Mouse (Mus musculus): ENCODE results near the gene Gm973. TPM values are rescaled to one million over a fixed set of nuclear protein-coding genes. Genes with fewer than 3 reads are reported as not detected.
"Not testable (repeated sequence)": the region's sequence is repeated elsewhere in the genome, so short reads cannot be mapped to it uniquely, and the experiment has no call there.

Gene Gm973
- total RNA-seq, 2 experiments from 2014 or later: 0.61 TPM; not detected in 1

GRCm38 (mm10) chr1:59608920-59609319 lies 92.9 kb downstream of the Gm973 start:
- intact Hi-C loops (cut with DNase I): no loop called here
- no peak for DNase-seq (ENCODE audit: low spot score)

- DNase-seq (ENCODE audit: low spot score): no peak
These were observed 93.4 kb downstream of the Gm973 start for GRCm38 (mm10) chr1:59609458-59609857.

GRCm38 (mm10) chr1:59609896-59610295 lies 93.8 kb downstream of the Gm973 start:
- DNase-seq (ENCODE audit: low spot score): no peak
- intact Hi-C loops (cut with DNase I): no loop called here

More at GRCm38 (mm10) chr1:59609458-59609857, 93.4 kb downstream of the Gm973 start:
- intact Hi-C loops (cut with DNase I): no loop called here

- no peak for DNase-seq (ENCODE audit: low spot score)
- intact Hi-C loops (cut with DNase I): no loop called here
These were observed 94.9 kb downstream of the Gm973 start for GRCm38 (mm10) chr1:59610929-59611328.

GRCm38 (mm10) chr1:59613795-59614194 lies 97.7 kb downstream of the Gm973 start:
- intact Hi-C loops (cut with DNase I): no loop called here
- DNase-seq (ENCODE audit: low spot score): no peak

GRCm38 (mm10) chr1:59615021-59615420 lies 99.0 kb downstream of the Gm973 start:
- intact Hi-C loops (cut with DNase I): no loop called here
- no peak for DNase-seq (ENCODE audit: low spot score)

GRCm38 (mm10) chr1:59619201-59619600 lies 103.1 kb downstream of the Gm973 start:
- intact Hi-C loops (cut with DNase I): no loop called here
- no peak for DNase-seq (ENCODE audit: low spot score)

- intact Hi-C loops (cut with DNase I): loop anchor here (1.0 to 2.0 kb wide), 3 partner anchors 39 to 376 kb away; no protein-coding TSS in a partner anchor
- DNase-seq (ENCODE audit: low spot score): no peak
These were observed 107.4 kb downstream of the Gm973 start for GRCm38 (mm10) chr1:59623325-59624017.

- no peak for DNase-seq (ENCODE audit: low spot score)
- intact Hi-C loops (cut with DNase I): no loop called here
These were observed 109.3 kb downstream of the Gm973 start for GRCm38 (mm10) chr1:59625410-59625809.

- intact Hi-C loops (cut with DNase I): no loop called here
- no peak for DNase-seq (ENCODE audit: low spot score)
These were observed 113.1 kb downstream of the Gm973 start for GRCm38 (mm10) chr1:59629194-59629593.

GRCm38 (mm10) chr1:59630356-59630755 lies 114.3 kb downstream of the Gm973 start:
- DNase-seq (ENCODE audit: low spot score); intact Hi-C loops (cut with DNase I): not testable (repeated sequence)

- intact Hi-C loops (cut with DNase I): no loop called here
These were observed 116.1 kb downstream of the Gm973 start for GRCm38 (mm10) chr1:59631986-59632659.

GRCm38 (mm10) chr1:59633056-59633455 lies 117.0 kb downstream of the Gm973 start:
- DNase-seq (ENCODE audit: low spot score): no peak
- intact Hi-C loops (cut with DNase I): no loop called here

More at GRCm38 (mm10) chr1:59631986-59632659, 116.1 kb downstream of the Gm973 start:
- DNase-seq (ENCODE audit: low spot score): no peak

GRCm38 (mm10) chr1:59636349-59636748 lies 120.3 kb downstream of the Gm973 start:
- intact Hi-C loops (cut with DNase I): no loop called here
- DNase-seq (ENCODE audit: low spot score): no peak

GRCm38 (mm10) chr1:59638371-59638770 lies 122.3 kb downstream of the Gm973 start:
- DNase-seq (ENCODE audit: low spot score): no peak
- intact Hi-C loops (cut with DNase I): no loop called here

- DNase-seq (ENCODE audit: low spot score): no peak
- intact Hi-C loops (cut with DNase I): no loop called here
These were observed 126.4 kb downstream of the Gm973 start for GRCm38 (mm10) chr1:59642488-59642887.

GRCm38 (mm10) chr1:59646502-59646901 lies 130.4 kb downstream of the Gm973 start:
- intact Hi-C loops (cut with DNase I): not testable (repeated sequence)

GRCm38 (mm10) chr1:59651201-59651819 lies 135.2 kb downstream of the Gm973 start:
- intact Hi-C loops (cut with DNase I): no loop called here
- DNase-seq (ENCODE audit: low spot score): no peak

More at GRCm38 (mm10) chr1:59646502-59646901, 130.4 kb downstream of the Gm973 start:
- not testable (repeated sequence) for DNase-seq (ENCODE audit: low spot score)

GRCm38 (mm10) chr1:59653243-59653911 lies 137.3 kb downstream of the Gm973 start:
- no peak for DNase-seq (ENCODE audit: low spot score)
- intact Hi-C loops (cut with DNase I): no loop called here
